Mouse (Mus musculus) midbrain, embryonic 16.5 days (tissue): ENCODE measurements around the gene Fbxl13. TPM values are rescaled to one million over a fixed set of nuclear protein-coding genes. Genes with fewer than 3 reads are reported as not detected.
"Not testable (repeated sequence)": the region's sequence is repeated elsewhere in the genome, so short reads cannot be mapped to it uniquely, and the experiment has no call there.

Experiments
- ATAC-seq: fragments of 200-750 bp; cut with Nextera tagmentation; 2 replicates; pipeline ENCODE4 v1.8.0; 2017; ENCODE audit warnings: moderate TSS enrichment
- H3K27ac ChIP-seq: fragments of 300-500 bp; sonication (generic); 2 replicates; pipeline ENCODE4 v1.5.1; 2014; ENCODE audit warnings: mild to moderate bottlenecking, low read length, mixed read lengths
- H3K27me3 ChIP-seq: fragments of 300-500 bp; sonication (generic); 2 replicates; pipeline ENCODE4 v1.6.1; 2014; ENCODE audit warnings: low read depth, low read length, mixed read lengths; ENCODE audit not compliant: control insufficient read depth, insufficient read depth
- H3K36me3 ChIP-seq: fragments of 300-500 bp; sonication (generic); 2 replicates; pipeline ENCODE4 v1.6.1; 2014; ENCODE audit warnings: mild to moderate bottlenecking, low read length, moderate library complexity, mixed read lengths; ENCODE audit not compliant: control insufficient read depth, insufficient read depth
- H3K4me1 ChIP-seq: fragments of 300-500 bp; sonication (generic); 2 replicates; pipeline ENCODE4 v1.6.1; 2014; ENCODE audit warnings: mild to moderate bottlenecking, low read length, mixed read lengths; ENCODE audit not compliant: control insufficient read depth, insufficient read depth
- H3K4me2 ChIP-seq: fragments of 300-500 bp; sonication (generic); 2 replicates; pipeline ENCODE4 v1.6.1; 2014; ENCODE audit warnings: mild to moderate bottlenecking, low read length, mixed read lengths
- H3K4me3 ChIP-seq: fragments of 300-500 bp; sonication (generic); 2 replicates; pipeline ENCODE4 v1.5.1; 2014; ENCODE audit warnings: low read depth, mild to moderate bottlenecking, low read length, moderate library complexity, mixed read lengths
- H3K9ac ChIP-seq: fragments of 300-500 bp; sonication (generic); 2 replicates; pipeline ENCODE4 v1.6.1; 2014; ENCODE audit warnings: low read depth, low read length, mixed read lengths
- H3K9me3 ChIP-seq: fragments of 300-500 bp; sonication (generic); replicated peaks from 2 replicates; pipeline ENCODE4 v1.6.1; 2014; ENCODE audit warnings: mild to moderate bottlenecking, low read length, mixed read lengths; ENCODE audit not compliant: control insufficient read depth, poor library complexity, severe bottlenecking
- WGBS: fragments of 180-500 bp; shearing (Covaris S2); extraction: QIAGEN DNeasy Blood & Tissue Kit; methylation state at CpG from one replicate; pipeline ENCODE4 v1.1.7; 2014; 5-methylcytosine and 5-hydroxymethylcytosine counted together
- polyA plus RNA-seq: library from polyadenylated mRNA; unstranded; fragments of >200 nt; fragmentation: Nextera tagmentation; extraction: Ambion mirVana; gene quantifications from 2 replicates; pipeline ENCODE4 v1.2.1, GENCODE M21; 2015

Gene Fbxl13
- polyA plus RNA-seq, 1 experiment from 2014 or later, result 0.25 TPM

DNA sequence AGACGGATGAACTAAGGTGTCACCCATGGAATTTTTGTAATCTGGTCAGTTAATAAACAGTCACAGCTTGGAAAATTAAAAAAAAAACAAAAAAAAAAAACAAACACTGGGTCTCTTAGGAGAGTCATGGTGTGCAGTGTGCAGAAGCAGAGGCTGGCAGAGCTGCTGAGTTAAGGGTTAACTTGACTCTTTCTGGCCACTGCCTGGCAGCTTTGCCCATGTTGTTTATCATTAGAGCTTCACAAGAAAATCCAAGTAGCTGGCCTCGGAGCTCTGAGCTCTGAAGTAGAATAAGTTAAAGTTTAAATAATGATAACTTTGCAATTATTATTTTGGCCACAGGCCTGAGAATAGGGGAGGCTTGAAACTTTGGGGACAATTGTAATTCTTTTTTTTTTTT, 45.9 kb downstream of the Fbxl13 start:
- not testable (repeated sequence) for H3K4me1 ChIP-seq, H3K27ac ChIP-seq, H3K27me3 ChIP-seq, H3K4me3 ChIP-seq, ATAC-seq, H3K4me2 ChIP-seq, H3K9me3 ChIP-seq, H3K36me3 ChIP-seq, H3K9ac ChIP-seq
- WGBS, result 77% methylated on average over 2 of the region's 2 CpGs

GRCm38 (mm10) chr5:21593201-21593709, 52.2 kb downstream of the Fbxl13 start:
- Histone ChIP-seq H3K4me1 (no peaks in the 10 kb centered on the region), H3K4me2 (no peak overlapping the region), H3K9me3 (no peaks in the 10 kb centered on the region), H3K9ac (no peak overlapping the region), H3K27me3 (no peaks in the 10 kb centered on the region), H3K4me3 (no peak overlapping the region), H3K36me3 (no peaks in the 10 kb centered on the region), H3K27ac (no peak overlapping the region)
- no peak for ATAC-seq
- 94% methylated on average over 9 of the region's 9 CpGs for WGBS

DNA sequence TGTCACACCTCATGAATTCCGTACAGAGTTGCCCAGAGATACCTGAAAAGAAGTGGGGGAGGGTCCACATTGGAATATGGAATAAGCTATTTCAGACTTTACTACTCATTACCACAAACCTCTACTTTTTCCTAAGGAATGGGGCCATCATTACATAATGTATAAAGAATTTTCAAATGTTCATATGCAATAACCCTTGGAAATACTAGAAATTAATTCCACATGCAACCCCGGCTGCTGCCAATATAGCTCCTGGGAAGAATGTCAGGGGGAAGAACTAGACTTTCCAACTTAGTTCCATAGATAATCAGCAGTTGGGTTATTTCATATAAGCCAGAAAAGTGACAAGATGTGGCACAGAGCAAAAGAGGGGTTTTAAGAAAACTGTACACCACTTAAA, 53.3 kb downstream of the Fbxl13 start:
- Histone ChIP-seq H3K27me3 (no peaks in the 10 kb centered on the region), H3K9me3 (no peaks in the 10 kb centered on the region)
- no peak for ATAC-seq

DNA sequence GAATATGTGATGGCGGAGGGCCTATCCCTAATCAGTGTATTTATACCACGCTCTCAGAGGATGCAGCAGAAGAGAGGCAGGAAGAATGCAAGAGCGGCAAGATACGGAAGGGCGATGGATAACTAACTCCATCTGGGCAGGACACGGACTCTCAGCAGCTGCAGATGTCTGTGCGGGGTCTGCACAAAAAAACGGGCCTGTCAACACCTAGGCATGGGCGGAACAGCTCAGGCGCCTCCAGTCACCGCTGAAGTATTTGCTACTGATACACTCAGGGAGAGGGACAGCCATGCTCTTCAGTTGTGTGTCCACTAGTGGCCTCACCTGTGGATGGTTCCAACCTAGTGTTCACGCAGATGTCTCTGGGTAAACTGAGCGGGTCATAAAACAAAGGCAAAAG, 57.2 kb downstream of the Fbxl13 start:
- H3K4me3 ChIP-seq, result no peak overlapping the region
- 92% methylated on average over 13 of the region's 13 CpGs for WGBS
- no peak overlapping the region for H3K9ac ChIP-seq
- H3K36me3 ChIP-seq, result no peaks in the 10 kb centered on the region
- no peak for ATAC-seq
- no peaks in the 10 kb centered on the region for H3K9me3 ChIP-seq
- no peaks in the 10 kb centered on the region for H3K4me1 ChIP-seq
- H3K27ac ChIP-seq, result no peak overlapping the region
- H3K27me3 ChIP-seq, result no peaks in the 10 kb centered on the region
- no peak overlapping the region for H3K4me2 ChIP-seq

More for the DNA sequence above, 53.3 kb downstream of the Fbxl13 start:
- no peak overlapping the region for H3K27ac ChIP-seq
- 89% methylated on average over 2 of the region's 2 CpGs for WGBS
- H3K4me1 ChIP-seq, result no peaks in the 10 kb centered on the region
- no peak overlapping the region for H3K9ac ChIP-seq
- no peak overlapping the region for H3K4me3 ChIP-seq
- no peaks in the 10 kb centered on the region for H3K36me3 ChIP-seq
- no peak overlapping the region for H3K4me2 ChIP-seq

- ATAC-seq, result no peak
- Histone ChIP-seq H3K4me2 (no peak overlapping the region), H3K4me1 (no peaks in the 10 kb centered on the region), H3K27me3 (no peaks in the 10 kb centered on the region), H3K36me3 (no peaks in the 10 kb centered on the region), H3K27ac (no peak overlapping the region), H3K9me3 (no peaks in the 10 kb centered on the region), H3K4me3 (no peak overlapping the region), H3K9ac (no peak overlapping the region)
- 78% methylated on average over 7 of the region's 7 CpGs for WGBS
These were observed 57.8 kb downstream of the Fbxl13 start for GRCm38 (mm10) chr5:21587683-21588082.

DNA sequence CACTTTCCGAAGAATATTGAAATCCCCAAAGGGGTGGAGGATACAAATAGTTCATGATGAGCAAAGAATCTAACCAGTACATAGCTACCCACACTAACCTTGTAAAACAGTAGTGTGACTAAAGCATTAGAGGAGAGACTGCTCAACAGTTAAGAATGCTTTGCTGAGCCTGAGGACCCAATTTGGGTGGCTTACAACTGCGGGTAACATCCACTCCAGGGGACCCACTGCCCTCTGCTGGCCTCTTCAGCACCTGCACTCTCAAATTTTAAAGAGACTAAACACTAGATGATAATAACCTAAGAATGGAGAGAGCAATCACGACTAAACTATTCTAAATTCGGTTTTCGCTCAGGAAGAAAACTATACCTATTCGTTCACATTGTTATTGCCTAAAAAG, 58.7 kb downstream of the Fbxl13 start:
- Histone ChIP-seq H3K27ac (no peak overlapping the region), H3K27me3 (no peaks in the 10 kb centered on the region), H3K36me3 (no peaks in the 10 kb centered on the region), H3K9ac (no peak overlapping the region), H3K9me3 (no peaks in the 10 kb centered on the region), H3K4me3 (no peak overlapping the region), H3K4me1 (no peaks in the 10 kb centered on the region), H3K4me2 (no peak overlapping the region)
- no peak for ATAC-seq
- WGBS, result 56% methylated on average over 6 of the region's 6 CpGs

- Histone ChIP-seq H3K36me3 (no peaks in the 10 kb centered on the region), H3K9me3 (no peaks in the 10 kb centered on the region), H3K4me1 (no peaks in the 10 kb centered on the region), H3K4me3 (no peak overlapping the region), H3K9ac (no peak overlapping the region), H3K4me2 (no peak overlapping the region), H3K27me3 (no peaks in the 10 kb centered on the region), H3K27ac (no peak overlapping the region)
- 88% methylated on average over 3 of the region's 3 CpGs for WGBS
- no peak for ATAC-seq
These were observed 67.3 kb downstream of the Fbxl13 start for GRCm38 (mm10) chr5:21578136-21578535.

- 86% methylated on average over 13 of the region's 13 CpGs for WGBS
- no peak overlapping the region for H3K9ac ChIP-seq
- H3K36me3 ChIP-seq, result no peaks in the 10 kb centered on the region
- no peaks in the 10 kb centered on the region for H3K27me3 ChIP-seq
- no peak overlapping the region for H3K4me2 ChIP-seq
- ATAC-seq, result no peak
- H3K4me1 ChIP-seq, result no peaks in the 10 kb centered on the region
- H3K27ac ChIP-seq, result no peak overlapping the region
- H3K4me3 ChIP-seq, result no peak overlapping the region
- no peaks in the 10 kb centered on the region for H3K9me3 ChIP-seq
These were observed 70.3 kb downstream of the Fbxl13 start for GRCm38 (mm10) chr5:21575210-21575550.

GRCm38 (mm10) chr5:21574386-21575209, 70.8 kb downstream of the Fbxl13 start:
- Histone ChIP-seq H3K36me3 (no peaks in the 10 kb centered on the region), H3K4me2 (no peak overlapping the region), H3K4me3 (no peak overlapping the region), H3K9me3 (no peaks in the 10 kb centered on the region), H3K9ac (no peak overlapping the region), H3K27ac (no peak overlapping the region), H3K27me3 (no peaks in the 10 kb centered on the region), H3K4me1 (no peaks in the 10 kb centered on the region)
- 78% methylated on average over 21 of the region's 21 CpGs for WGBS
- no peak for ATAC-seq
